Mouse (Mus musculus): Measurements from ENCODE around the gene Rxylt1.

DNA sequence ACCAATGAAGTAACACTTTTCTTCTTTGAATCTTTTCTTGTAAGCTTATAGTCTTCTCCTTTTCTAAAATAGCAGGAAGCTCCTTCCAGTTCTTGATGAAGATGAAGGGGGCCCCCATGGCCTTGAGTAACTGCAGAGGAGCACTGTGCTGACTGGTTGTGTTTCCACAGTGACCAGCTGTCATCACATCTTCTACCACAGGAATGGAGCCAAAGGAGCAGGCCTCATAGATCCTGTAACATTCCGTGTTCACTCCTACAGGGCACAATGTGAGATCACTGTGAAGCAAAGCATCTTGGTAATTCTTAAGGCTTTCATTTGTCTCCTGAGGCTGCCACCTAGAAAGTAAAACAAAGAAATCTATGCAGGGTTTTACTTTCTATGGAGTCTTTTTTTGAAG lies 15.8 kb downstream of the Rxylt1 start:
- TF ChIP-seq CTCF (IDR thresholded peaks at IDR 0.05; ENCODE audit: control insufficient read depth, insufficient read depth, low read length) (no peak), POLR2A (IDR thresholded peaks at IDR 0.05; ENCODE audit: borderline replicate concordance, control insufficient read depth, low read depth, low read length) (no peak)

Measured in bone marrow, adult 2 months (tissue).